Mouse (Mus musculus): ENCODE measurements around the gene Cyb561a3.

DNA sequence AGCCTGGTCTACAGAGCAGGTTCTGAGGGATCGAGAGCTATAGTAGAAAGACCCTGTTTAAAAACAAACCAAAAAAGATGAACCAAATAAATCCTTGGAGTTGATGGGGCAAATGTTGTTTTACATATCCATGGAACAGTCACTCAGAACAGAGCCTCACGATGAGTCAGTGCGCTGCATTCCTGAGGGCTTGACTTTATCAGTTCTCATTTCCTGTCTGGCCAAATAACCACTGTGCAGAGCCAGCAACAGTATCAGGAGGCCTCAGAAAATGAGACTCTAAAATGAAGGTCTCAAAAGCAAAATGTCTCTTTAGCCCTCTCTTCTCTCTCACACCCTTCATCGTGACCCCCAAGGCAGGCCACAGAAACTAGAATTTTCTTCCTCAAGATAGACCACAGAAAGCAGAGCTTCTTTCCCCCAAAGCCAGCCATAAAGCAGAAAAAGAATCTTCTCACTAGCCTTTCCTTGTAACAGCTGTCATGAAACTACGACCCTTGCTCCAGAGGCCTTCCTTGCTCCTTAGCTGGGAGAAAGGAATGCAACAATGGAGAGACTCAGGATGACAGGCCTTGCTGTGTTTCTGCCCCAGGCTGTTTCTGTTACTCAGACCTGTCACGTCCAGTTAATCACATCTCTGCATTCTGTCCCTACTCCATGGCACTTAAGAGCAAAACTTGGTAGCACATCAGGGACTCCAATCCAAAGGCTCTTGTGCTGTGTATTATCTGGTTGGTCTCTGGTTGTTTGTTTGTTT lies 15.2 kb upstream of the Cyb561a3 start:
- no peak for TF ChIP-seq CTCF (IDR thresholded peaks at IDR 0.05; ENCODE audit: low read depth)
- TF ChIP-seq EP300 (optimal IDR thresholded peaks at IDR 0.05): no peak

Measured in stomach, postnatal 0 days (tissue).